ENCODE assay signal across 1 mouse cellular context in genomic region chr10:43747541-43747940, GRCm38 (mm10).
TF ChIP-seq lines count a peak whose summit lies in the region.

No protein-coding gene starts in this region.

TF ChIP-seq in CH12.LX, 34 proteins besides CTCF, POLR2A, EP300 and RAD21 (continued from another document):
- TF ChIP-seq ETS1 (conservative IDR thresholded peaks at IDR 0.05; ENCODE audit: low read depth, low read length) (peak; percentile 32), ZNF384 (IDR thresholded peaks at IDR 0.05; ENCODE audit: low read depth, low read length) (no peak), ZC3H11A (IDR thresholded peaks at IDR 0.05; ENCODE audit: low read depth, low read length) (no peak), NELFE (IDR thresholded peaks at IDR 0.05; ENCODE audit: low read depth, low read length) (peak; percentile 30; the same call in 1 of the 2 replicates), PAX5 (IDR thresholded peaks at IDR 0.05; ENCODE audit: low read length) (no peak), JUND (conservative IDR thresholded peaks at IDR 0.05; ENCODE audit: low read depth, low read length) (no peak), SIN3A (IDR thresholded peaks at IDR 0.05; ENCODE audit: low read length) (no peak), MXI1 (IDR thresholded peaks at IDR 0.05; ENCODE audit: low read depth, low read length) (0 out of 2 replicates have a peak, but pooled peaks have one; percentile 41)
